Mouse (Mus musculus): ENCODE data around the gene Abca7.

Abca7 gene

DNA sequence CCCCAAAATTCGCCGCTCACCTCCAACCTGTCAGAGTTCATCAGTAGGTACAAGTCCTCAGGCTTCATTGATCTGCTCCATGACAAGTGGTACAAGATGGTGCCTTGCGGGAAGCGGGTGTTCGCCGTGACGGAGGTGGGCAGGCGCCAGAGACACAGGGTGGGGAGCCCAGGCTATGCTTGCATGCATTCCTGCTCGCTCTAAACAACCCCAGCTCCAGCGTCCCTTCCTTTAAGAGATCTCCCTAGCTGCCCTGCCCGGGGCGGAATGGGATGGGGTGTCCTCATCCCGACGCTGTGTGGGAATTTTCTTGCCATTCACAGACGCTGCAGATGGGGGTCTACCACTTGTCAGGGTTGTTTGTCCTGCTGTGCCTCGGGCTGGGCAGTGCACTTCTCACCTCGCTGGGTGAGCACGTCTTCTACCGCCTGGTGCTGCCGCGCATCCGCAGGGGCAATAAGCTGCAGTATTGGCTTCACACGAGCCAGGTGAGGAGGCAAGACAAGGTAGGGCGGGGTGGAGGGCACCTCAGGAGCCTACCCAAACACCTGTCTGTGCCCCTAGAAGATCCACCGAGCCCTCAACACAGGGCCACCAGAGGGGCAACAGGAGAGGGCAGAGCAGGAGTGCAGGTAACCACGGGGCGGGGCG is 20.1 kb upstream of the Abca7 start:
- no peak for DNase-seq

DNA sequence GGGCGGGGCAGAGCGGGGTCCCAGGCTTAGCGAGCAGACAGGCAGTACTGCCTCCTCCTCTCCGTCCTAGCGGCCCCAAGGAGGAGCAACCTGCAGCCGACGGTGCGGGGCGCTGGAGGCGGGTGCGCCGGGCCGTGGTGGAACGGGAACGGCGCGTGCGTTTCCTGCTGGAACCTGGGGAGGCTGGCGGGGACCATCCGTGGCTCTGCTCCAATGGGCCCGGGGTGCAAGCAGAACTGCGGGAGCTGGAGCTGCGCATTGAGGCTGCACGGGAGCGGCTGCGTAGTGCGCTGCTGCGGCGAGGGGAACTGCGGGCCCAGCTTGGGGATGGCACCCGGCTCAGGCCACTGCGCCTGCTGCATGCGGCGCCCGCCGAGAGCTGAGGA is 19.6 kb upstream of the Abca7 start:
- no peak for DNase-seq

DNA sequence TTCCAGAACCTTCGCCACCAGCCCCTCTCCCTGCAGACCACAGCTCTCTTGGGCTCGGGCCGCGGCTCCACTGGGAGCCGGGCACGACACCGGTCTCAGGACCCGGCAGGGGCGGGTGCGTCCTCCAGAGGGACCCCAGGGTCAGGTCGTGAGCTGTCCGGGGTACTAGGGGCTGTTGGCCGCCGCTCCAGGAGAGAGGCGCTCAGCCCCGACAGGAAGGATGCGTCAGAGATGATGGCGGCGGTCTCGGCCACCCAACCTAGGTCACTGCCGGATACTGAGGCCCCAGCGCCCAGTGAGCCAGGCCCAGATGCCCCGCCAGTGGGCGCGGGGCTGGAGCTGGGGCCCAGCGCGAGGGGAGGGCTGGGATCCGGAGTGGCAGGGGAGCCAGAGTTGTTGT is 19.0 kb upstream of the Abca7 start:
- DNase-seq, result no peak

DNA sequence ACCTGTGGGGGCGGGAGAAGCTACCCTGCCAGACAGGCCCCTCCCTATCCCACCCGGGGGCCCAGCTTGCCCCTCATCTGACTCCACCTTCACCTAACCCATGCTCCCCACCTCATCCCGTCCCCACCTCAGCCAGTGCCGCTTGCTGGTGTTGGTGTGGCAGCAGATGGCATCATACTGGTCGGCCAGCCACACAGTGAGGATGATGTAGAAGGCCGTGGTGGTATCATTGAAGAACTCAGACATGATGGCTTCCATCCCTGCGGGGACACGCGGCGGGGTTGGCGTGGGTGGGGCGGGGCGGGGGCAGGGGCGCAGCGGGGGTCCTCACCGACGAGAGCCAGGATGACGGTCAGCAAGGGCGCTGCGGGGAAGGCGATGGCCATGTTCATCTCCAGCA is 18.2 kb upstream of the Abca7 start:
- DNase-seq, result no peak

DNA sequence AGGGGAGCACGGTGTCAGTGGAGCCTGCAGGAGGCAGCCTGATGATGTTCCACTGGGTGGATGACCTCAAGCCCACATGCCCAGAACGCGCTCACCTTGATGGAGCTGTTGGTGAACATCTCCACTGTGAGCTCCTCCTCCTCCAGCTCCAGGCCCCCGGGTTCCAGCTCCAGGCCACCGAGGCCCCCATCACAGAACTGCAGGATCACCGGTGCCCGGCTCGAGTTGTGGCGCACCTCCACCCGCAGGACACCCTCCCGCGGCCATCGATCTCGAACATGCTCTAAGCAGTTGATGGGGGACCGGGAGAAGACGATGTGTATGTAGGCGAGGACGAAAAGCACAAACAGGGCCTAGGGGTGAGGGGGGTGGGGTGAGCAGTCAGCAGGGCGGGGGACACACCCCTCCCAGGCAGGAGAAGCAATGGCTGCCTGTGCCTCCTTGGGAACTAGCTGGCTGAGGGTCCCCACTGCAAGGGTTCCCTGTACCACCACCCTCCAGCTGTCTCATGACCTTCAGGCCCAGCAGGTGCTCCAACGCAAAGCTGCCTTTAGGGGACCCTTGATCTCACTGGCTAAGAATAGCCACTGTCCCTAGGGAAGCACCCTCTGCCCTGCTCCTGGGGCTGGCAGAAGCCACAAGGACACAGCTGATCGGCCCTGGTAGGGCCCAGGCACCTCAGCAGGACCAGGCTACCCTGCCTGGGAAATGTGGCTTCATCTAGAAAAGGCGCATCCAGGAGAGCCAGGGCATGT is 16.7 kb upstream of the Abca7 start:
- no peak for DNase-seq

DNA sequence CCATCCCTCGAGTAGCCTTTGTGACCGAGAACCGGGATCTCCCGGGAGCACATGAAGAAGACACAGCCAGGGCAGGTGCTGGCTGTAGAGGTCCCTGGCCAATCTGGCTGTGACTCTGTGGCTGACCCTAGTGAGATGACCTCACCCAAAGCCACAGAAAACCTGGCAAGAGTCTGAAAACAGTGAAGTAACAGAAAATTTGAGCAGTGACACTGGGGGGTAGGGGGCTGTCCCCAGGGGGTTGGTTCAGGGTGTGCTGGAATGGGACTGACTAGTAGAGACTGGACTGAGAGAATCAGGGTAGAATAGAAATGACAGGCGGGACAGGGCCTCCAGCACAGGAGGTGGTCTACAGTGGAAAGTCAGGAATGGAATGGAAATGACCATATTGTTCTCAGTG is 13.1 kb upstream of the Abca7 start:
- no peak for DNase-seq

DNA sequence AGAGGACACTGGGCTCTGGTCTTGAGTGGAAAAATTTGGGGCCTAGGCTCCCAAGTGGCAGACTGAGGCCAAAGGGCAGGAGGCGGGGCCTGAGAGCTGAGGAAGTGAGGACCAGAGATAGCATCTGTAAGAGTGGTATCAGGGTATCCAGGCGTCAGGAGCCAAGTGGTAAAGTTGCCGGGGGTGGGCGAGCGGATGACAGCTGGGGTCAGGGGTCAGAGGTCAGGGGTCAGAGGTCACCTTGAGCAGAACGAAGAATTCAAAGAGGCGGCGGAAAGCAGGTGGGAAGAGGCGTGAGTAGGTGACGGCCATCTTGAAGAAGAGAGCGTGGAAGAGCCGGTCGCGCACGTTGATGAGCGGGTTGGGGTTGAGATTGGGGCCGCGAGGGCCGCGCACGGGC is 12.6 kb upstream of the Abca7 start:
- DNase-seq, result peak; percentile 80

DNA sequence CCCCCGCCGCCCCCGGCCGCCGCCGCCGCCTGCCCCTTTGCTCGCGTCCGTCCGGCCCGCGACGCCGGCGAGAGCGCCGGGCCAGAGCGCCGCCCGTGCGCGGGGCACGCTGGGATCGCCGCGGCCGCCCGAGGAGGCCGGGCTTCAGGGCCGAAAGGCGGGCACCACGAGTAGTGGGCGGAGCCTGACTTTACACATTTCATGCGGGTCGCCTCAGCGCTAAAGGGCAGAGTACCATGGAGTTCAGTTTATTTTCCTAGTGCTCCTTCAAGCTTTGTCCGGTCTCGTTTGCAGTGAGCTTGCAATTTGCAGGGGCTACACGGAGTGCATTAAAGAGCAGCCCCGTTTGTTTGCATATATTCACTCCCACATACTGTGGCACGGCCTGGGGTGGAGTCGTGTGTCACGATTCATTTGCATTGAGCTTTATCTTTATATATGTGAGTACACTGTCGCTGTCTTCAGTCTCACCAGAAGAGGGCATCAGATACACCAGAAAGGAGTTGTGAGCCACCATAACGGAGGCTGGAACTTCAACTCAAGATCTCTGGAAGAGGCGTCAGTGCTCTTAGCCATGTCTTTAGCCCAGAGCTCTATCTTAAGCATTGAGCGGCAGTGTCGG is 12.0 kb upstream of the Abca7 start, which contains the start of gene Tmem259:
TSS of gene Tmem259 (minus strand) at position 136 of the 622 bp plus-strand sequence.
- DNase-seq, result peak; percentile 82

DNA sequence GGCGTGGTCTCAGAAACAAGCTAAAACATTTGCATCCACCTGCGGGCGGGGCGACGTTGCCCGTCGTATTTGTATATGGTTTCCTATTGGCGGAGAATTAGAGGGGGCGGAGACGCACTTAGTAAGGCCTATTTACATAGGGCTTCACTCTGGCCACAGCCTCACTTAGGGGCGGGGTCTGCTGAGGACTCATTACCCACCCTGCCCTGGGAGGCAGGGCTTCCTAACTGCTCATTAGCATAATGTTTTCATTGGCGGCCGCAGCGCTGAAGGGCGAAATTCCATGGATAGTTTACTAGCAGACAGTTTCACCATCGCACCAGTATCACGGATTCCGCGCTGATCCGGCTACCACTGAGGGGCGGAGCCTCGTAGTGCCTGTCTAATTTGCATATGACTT is 11.4 kb upstream of the Abca7 start:
- peak; percentile 96 for DNase-seq

DNA sequence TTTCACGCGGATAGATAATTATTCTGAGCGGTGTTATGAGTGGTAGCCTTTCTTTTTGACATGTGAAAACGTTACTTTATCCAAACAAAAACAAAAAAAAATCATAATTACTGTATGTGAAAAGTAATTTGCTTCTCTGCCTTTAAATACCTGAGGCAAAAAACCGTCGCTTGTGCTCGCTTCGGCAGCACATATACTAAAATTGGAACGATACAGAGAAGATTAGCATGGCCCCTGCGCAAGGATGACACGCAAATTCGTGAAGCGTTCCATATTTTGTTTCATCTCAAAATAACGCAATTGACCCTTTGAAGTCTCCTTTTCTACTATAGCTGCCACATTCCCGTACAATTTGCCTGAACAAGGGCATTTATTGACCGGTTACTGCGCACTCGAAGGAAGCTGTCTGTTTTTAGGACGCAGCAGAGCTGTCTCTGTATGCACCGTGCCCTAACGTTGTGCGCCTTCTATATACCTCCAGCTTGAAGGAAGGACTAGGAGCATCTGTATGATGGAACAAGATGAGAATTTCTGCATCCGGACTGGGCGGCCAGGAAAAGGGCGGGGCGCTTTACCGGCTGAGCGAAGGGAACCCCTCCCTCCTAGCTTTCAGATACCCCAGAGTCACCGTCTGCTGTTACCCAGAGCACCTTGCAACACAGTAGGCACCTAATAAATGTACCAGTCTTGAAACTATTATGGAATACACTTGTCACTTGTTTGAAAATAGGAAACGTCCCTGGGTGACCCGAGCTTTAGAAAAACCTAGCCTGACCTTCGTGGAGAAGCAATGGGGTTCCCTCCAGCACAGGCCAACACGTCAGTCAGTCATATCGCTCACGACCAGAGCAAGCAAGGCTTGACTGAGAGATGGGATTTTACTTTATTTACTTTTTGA is 10.7 kb upstream of the Abca7 start:
- DNase-seq, result peak; percentile 79

DNA sequence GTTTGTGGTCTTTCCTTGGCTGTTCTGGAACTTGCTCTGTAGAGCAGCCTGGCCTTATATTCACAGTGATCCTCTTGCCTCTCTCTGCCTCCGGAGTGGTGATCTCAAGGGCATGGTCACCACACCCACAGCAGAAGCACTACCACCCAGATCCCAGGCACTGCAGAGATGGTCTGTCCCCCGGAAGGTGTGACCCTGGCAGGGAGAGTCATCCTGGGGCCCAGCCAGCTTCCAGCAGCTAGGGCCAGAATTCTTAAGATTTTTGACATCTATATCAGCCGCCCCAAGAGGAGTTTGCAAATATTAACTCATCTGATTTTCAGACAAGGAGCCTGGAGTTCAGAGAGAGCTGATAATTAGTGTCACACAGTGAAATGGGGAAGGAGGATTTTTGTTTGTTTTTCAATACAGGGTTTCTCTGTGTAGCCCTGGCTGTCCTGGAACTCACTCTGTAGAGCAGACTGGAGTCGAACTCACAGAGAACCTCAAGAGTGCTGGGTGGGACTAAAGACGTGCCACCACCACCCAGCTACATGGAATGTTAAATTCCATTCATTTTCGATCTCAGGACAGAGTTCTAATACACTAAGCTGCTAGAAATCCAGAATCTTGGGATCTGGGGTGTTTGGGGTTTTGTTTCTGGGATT is 9.9 kb upstream of the Abca7 start:
- DNase-seq, result peak; percentile 60

DNA sequence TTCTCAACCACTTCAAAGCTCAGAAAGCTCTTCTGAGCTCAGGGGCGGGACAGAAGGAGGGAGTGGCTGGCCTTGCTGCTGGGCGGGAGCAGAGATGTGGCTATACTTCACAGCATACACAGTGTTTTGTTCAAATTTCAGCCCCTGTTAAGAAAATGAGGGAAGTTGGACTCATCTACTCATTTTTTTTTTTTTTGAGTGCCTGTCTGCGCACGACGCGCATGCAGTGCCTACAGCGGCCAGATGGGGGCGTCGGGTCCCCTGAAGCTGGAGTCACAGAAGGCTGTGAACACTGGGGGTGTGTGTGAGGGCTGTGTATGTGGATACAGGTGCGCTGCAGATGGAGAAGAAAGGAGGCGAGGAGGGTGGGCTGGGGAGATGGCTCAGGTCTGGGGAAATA is 9.3 kb upstream of the Abca7 start:
- DNase-seq, result peak; percentile 88

DNA sequence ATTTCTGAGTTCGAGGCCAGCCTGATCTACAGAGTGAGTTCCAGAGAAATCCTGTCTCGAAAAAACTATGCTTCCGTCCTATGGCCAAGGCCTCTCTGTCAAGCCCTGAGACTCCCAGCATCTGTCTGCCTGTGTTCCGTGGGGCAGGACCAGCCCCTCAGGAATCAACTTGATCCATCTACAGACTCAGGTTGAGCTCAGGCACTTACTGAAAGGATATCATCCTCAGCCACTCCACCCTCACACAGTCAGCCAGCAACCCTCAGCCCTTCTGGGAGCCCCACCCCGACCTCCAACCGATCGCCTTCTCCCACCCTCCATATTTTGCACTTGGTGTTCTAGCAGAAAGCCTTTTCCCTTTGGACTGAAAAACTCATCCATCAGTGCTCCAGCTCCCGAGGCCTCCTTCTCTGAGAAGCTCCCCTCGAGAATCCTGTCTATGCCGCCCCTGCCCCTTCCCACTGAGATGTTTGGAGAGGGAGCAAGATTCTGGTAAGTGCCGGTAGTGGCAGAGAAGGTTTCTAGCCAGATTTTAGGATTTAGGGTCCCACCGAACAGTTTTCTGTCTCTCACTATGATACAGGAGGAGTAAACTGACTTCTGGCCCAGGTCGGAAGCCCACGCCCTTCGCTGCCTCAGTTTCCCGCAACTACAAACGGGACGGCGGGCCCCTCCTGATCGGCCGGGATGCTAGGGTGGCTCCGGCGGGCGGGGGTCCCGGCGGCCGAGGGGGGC is 8.4 kb upstream of the Abca7 start:
- no peak for DNase-seq

DNA sequence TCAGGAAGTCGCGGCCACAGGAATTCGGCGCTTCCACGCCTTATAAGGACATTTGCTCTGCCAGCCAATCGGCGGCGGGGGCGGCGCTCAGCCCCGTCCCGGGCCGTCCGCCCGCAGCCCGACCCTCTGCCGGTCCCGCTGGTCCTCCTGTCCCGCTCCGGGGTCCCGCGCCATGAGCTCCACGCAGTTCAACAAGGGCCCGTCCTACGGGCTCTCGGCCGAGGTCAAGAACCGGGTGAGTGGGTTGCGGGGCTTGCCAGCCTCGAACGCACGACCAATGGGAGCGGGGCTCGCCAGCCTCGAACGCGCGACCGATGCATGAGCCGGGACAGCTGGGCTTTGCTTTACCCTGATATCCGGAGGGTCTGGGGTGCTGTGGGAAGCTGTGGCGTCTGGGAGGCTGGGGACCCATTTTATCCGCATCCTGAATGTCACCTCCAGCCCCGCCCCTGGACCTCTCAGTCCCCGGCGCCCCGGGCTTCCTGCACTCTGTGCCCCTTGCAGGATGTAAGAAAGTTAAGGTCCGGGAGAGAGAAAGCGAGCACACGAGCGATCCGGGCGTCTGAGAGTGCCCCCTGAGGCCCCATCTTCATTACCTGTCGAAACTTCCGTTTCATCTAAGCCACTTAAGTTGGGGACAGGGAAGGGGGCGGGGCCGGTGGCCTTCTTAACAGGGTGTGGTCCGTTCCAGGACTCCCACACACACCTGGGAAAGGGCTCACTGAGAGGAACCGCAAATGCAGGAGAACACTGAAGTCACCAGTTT is 7.6 kb upstream of the Abca7 start, which contains the start of gene Cnn2:
TSS of gene Cnn2 (plus strand) at position 79 of the 766 bp plus-strand sequence.
- no peak for DNase-seq

DNA sequence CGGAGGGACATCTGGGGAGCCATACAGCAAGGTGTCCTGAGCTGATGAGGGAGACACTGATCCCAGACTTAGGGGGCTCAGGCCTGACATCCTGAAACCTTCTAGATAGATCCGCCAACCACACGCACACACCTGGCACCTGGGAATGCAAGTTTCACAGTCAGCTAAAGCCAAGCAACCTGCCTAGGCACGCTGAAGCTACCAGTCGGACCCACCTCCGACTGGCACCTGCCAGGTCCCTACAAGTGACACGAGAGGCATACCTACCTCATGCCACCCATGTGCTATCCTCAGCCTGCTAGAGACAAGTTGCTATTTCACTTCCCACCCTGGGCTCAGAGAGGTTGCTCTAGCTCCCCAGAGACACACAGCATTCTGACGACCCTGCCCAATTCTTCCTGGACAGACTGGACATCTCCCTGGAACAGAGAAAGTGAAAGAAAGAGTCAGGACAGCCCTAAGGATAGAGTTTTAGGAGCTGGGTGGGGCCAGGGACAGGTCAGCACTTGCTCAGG is 7.0 kb upstream of the Abca7 start:
- no peak for DNase-seq

DNA sequence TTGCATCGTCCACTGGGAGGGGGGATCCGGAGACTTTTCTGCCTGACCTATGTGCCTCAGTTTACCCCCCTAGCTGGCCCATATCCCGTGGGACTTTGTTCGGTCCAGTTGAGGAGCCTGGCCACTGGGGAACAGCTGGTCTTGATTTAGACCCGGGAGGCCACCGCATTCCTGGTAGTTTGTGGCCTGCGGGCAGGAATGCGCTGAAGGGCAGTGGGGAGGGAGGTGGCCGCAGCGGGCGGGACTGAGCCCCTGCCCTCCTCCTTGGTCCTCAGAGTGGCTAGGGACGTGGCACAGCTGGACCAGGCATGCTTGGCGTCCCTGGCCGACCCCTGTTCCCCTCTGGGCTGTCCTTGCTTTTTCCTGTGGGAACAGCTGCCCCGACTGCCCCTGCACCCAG is 6.4 kb upstream of the Abca7 start:
- no peak for DNase-seq

DNA sequence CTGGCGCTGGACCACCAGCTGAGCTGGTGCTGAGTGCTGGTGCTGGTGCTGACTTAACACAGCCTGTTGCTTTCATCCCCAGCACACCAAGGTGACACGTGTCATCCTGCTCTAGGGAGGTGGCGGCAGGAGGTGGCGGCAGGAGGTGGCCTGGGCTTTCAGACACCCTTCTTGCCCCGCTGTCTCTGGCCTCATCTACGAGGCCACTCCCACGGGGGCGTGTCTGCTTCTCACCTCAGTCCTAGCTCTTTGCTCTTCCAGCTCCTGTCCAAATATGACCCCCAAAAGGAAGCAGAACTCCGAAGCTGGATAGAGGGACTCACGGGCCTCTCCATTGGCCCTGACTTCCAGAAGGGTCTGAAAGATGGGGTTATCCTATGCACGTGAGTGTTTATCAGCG is 5.2 kb upstream of the Abca7 start:
- DNase-seq, result no peak

DNA sequence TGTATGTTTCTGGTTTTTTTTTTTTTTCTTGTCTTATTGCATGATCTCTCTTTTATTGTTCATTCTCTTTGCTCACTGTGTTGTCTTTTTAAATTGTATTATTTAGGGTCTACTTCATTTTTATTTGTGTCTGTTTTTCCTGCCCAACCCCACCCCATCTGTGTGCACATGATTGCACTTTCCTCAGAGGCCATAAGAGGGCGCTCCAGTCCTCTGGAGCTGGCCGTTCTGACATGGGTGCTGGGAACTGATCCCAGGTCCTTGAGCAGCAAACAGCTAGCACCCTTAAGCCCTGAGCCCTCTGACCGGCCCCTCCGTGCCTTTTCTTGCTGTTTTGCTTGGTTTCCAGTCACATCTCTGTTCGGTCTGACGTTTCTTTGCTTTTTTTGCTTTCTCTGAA is 4.7 kb upstream of the Abca7 start:
- DNase-seq, result no peak

DNA sequence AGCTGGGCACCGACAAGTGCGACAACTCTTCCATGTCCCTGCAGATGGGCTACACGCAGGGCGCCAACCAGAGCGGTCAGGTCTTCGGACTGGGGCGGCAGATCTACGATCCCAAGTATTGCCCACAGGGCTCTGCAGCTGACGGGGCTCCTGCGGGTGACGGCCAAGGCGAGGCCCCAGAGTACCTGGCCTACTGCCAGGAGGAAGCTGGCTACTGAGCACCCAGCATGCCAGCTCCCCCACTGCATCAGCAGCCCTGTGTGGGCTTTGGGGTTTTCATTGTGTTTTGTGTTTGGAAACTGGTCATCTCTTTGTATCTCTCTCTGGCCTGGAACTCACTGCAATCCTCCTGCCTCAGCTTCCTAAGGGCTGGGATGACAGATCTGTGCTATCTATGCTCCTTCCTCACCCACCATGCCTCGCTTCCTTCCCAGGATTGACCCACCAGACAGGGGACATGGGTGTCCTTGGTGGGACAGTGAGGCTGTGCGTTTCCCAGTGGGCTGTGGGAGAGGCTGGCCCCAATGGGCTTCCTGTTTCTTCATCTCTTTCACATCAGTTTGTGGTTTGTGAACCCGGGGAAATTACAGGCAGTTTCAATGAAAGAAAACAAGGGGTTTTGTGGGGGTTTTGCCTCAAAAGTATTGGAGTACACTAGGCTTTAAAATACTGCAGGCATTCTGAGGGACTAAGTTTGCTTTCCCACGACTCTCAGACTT is 1.7 kb upstream of the Abca7 start:
- no peak for DNase-seq

DNA sequence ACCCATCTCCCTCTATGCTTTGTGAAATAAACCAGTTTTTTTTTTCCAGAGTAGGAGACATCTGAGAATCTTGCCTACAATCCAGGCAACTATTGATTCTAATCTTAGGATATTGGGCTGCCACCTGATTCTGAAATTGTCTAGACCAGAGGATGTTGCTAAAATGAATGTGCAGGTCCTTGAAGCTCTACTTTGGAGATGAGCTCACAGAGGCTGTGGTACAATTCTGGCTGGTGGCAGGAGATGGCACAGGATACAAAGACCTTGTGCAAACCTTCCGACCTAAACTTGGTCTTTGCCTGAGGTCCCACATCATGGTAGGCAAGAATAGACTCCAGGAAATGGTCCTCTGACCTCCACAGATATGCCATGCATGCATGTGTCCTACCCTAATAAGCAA is 658 bp upstream of the Abca7 start:
- DNase-seq, result no peak
